Mouse (Mus musculus): ENCODE results near the gene Jaml.

DNA sequence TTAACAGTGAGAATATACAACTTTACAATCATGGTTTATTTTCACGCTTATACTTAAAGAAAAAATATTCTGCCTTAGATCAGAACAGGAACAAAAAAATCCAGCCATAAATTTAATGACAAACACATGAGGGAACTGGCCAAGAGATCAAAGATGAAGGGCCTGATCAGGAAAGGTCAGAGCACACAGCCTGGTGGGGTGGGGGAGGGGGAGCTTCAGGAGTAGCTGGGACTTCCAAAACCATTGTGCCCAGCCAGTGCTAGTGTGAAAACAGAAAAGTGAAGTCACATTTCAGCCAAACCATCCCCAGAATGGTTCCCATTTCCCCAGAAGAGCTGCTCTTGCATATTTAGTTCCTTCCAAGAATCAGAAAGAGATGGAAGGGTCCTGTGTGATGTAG lies 23.5 kb downstream of the Jaml start:
- TF ChIP-seq USF2 (IDR thresholded peaks at IDR 0.05; ENCODE audit: borderline replicate concordance in 1 of 2, insufficient read depth in 1 of 2, low read depth in 1 of 2, low read length in 2 of 2) (no peak), ZC3H11A (IDR thresholded peaks at IDR 0.05; ENCODE audit: low read depth, low read length) (no peak), MAX (IDR thresholded peaks at IDR 0.05; ENCODE audit: low read length) (no peak), ZKSCAN1 (IDR thresholded peaks at IDR 0.05; ENCODE audit: low read depth, low read length) (no peak)
